Mouse (Mus musculus): Measurements from ENCODE around the gene Hdgfl3.

The Hdgfl3 gene

GRCm38 (mm10) chr7:81899361-81899760, 34.9 kb downstream of the Hdgfl3 start:
- DNase-seq (ENCODE audit: low spot score) = no peak

- DNase-seq (ENCODE audit: low spot score) = no peak
Measured at GRCm38 (mm10) chr7:81885128-81885527, 49.1 kb downstream of the Hdgfl3 start.

- peak; percentile 37 for DNase-seq (ENCODE audit: low spot score)
Measured at GRCm38 (mm10) chr7:81881600-81881999, 52.7 kb downstream of the Hdgfl3 start.

GRCm38 (mm10) chr7:81880797-81881196, 53.5 kb downstream of the Hdgfl3 start:
- no peak for DNase-seq (ENCODE audit: low spot score)

GRCm38 (mm10) chr7:81880286-81880685, 54.0 kb downstream of the Hdgfl3 start:
- no peak for DNase-seq (ENCODE audit: low spot score)

- no peak for DNase-seq (ENCODE audit: low spot score)
Measured at GRCm38 (mm10) chr7:81875372-81875771, 58.9 kb downstream of the Hdgfl3 start.

GRCm38 (mm10) chr7:81874636-81875035, 59.6 kb downstream of the Hdgfl3 start:
- DNase-seq (ENCODE audit: low spot score) = no peak

- no peak for DNase-seq (ENCODE audit: low spot score)
Measured at GRCm38 (mm10) chr7:81873807-81874206, 60.5 kb downstream of the Hdgfl3 start.

GRCm38 (mm10) chr7:81872493-81873013, 61.7 kb downstream of the Hdgfl3 start:
- no peak for DNase-seq (ENCODE audit: low spot score)

GRCm38 (mm10) chr7:81868158-81868557, 66.1 kb downstream of the Hdgfl3 start:
- peak; percentile 84 for DNase-seq (ENCODE audit: low spot score)

- no peak for DNase-seq (ENCODE audit: low spot score)
Measured at GRCm38 (mm10) chr7:81867231-81867930, 66.9 kb downstream of the Hdgfl3 start.

GRCm38 (mm10) chr7:81865937-81866336, 68.3 kb downstream of the Hdgfl3 start:
- no peak for DNase-seq (ENCODE audit: low spot score)

GRCm38 (mm10) chr7:81864552-81864951, 69.7 kb downstream of the Hdgfl3 start:
- no peak for DNase-seq (ENCODE audit: low spot score)

- no peak for DNase-seq (ENCODE audit: low spot score)
Measured at GRCm38 (mm10) chr7:81862587-81863583, 71.4 kb downstream of the Hdgfl3 start.

- no peak for DNase-seq (ENCODE audit: low spot score)
Measured at GRCm38 (mm10) chr7:81861921-81862320, 72.4 kb downstream of the Hdgfl3 start.

- DNase-seq (ENCODE audit: low spot score) = no peak
Measured at GRCm38 (mm10) chr7:81861461-81861860, 72.8 kb downstream of the Hdgfl3 start.

GRCm38 (mm10) chr7:81860996-81861395, 73.3 kb downstream of the Hdgfl3 start:
- DNase-seq (ENCODE audit: low spot score) = no peak

GRCm38 (mm10) chr7:81860071-81860470, 74.2 kb downstream of the Hdgfl3 start:
- peak; percentile 26 for DNase-seq (ENCODE audit: low spot score)

- DNase-seq (ENCODE audit: low spot score) = peak; percentile 78
Measured at GRCm38 (mm10) chr7:81858968-81859721, 75.1 kb downstream of the Hdgfl3 start, which contains the start of gene Tm6sf1. Gene Tm6sf1, plus strand, starts transcription at chr7:81859001.

- no peak for DNase-seq (ENCODE audit: low spot score)
Measured at GRCm38 (mm10) chr7:81858236-81858635, 76.0 kb downstream of the Hdgfl3 start.

- no peak for DNase-seq (ENCODE audit: low spot score)
Measured at GRCm38 (mm10) chr7:81856221-81856620, 78.1 kb downstream of the Hdgfl3 start.

GRCm38 (mm10) chr7:81855694-81856093, 78.6 kb downstream of the Hdgfl3 start, which contains the start of gene Gm10160:
Gene Gm10160, minus strand, starts transcription at chr7:81855794.
- DNase-seq (ENCODE audit: low spot score) = no peak
